Mouse (Mus musculus): ENCODE measurements around the gene 9830107B12Rik. TPM values are rescaled to one million over a fixed set of nuclear protein-coding genes. Genes with fewer than 3 reads are reported as not detected.

9830107B12Rik gene
- polyA plus RNA-seq (2014; fragmentation: Illumina TruSeq; extraction: RNeasy Lipid Tissue Mini Kit (QIAGEN cat#74804); ENCODE audit: low read depth, low replicate concordance) = not detected

GRCm38 (mm10) chr17:48146120-48146519 lies at the start of gene 9830107B12Rik:
Gene 9830107B12Rik (minus strand): TSS chr17:48146268.

GRCm38 (mm10) chr17:48167103-48167502 lies 21.0 kb upstream of the 9830107B12Rik start, which contains the start of gene A530064D06Rik:
Gene A530064D06Rik (minus strand): TSS chr17:48167275.

GRCm38 (mm10) chr17:48089019-48089418 lies 57.0 kb downstream of the 9830107B12Rik start, which contains the start of gene 1700067P10Rik:
Gene 1700067P10Rik (plus strand): TSS chr17:48089319.

Other genes starting within 250 kb of the 9830107B12Rik start
- gene Foxp4, start 221.6 kb downstream of the 9830107B12Rik start, polyA plus RNA-seq (2014; fragmentation: Illumina TruSeq; extraction: RNeasy Lipid Tissue Mini Kit (QIAGEN cat#74804); ENCODE audit: low read depth, low replicate concordance) = 8.5 TPM
- not detected for gene 1700122O11Rik, start 108.0 kb downstream of the 9830107B12Rik start, polyA plus RNA-seq (2014; fragmentation: Illumina TruSeq; extraction: RNeasy Lipid Tissue Mini Kit (QIAGEN cat#74804); ENCODE audit: low read depth, low replicate concordance)
- not detected for gene 1700067P10Rik, start 56.9 kb downstream of the 9830107B12Rik start, polyA plus RNA-seq (2014; fragmentation: Illumina TruSeq; extraction: RNeasy Lipid Tissue Mini Kit (QIAGEN cat#74804); ENCODE audit: low read depth, low replicate concordance)
- gene A530064D06Rik, start 21.0 kb upstream of the 9830107B12Rik start, polyA plus RNA-seq (2014; fragmentation: Illumina TruSeq; extraction: RNeasy Lipid Tissue Mini Kit (QIAGEN cat#74804); ENCODE audit: low read depth, low replicate concordance) = not detected
- not detected for gene Trem1, start 86.5 kb upstream of the 9830107B12Rik start, polyA plus RNA-seq (2014; fragmentation: Illumina TruSeq; extraction: RNeasy Lipid Tissue Mini Kit (QIAGEN cat#74804); ENCODE audit: low read depth, low replicate concordance)
- gene Trem3, start 101.5 kb upstream of the 9830107B12Rik start, polyA plus RNA-seq (2014; fragmentation: Illumina TruSeq; extraction: RNeasy Lipid Tissue Mini Kit (QIAGEN cat#74804); ENCODE audit: low read depth, low replicate concordance) = not detected
- not detected for gene Treml4, start 118.0 kb upstream of the 9830107B12Rik start, polyA plus RNA-seq (2014; fragmentation: Illumina TruSeq; extraction: RNeasy Lipid Tissue Mini Kit (QIAGEN cat#74804); ENCODE audit: low read depth, low replicate concordance)
- 0.13 TPM for gene Treml2, start 153.2 kb upstream of the 9830107B12Rik start, polyA plus RNA-seq (2014; fragmentation: Illumina TruSeq; extraction: RNeasy Lipid Tissue Mini Kit (QIAGEN cat#74804); ENCODE audit: low read depth, low replicate concordance)
- 0.16 TPM for gene B430306N03Rik, start 169.9 kb upstream of the 9830107B12Rik start, polyA plus RNA-seq (2014; fragmentation: Illumina TruSeq; extraction: RNeasy Lipid Tissue Mini Kit (QIAGEN cat#74804); ENCODE audit: low read depth, low replicate concordance)
- gene Trem2, start 200.1 kb upstream of the 9830107B12Rik start, polyA plus RNA-seq (2014; fragmentation: Illumina TruSeq; extraction: RNeasy Lipid Tissue Mini Kit (QIAGEN cat#74804); ENCODE audit: low read depth, low replicate concordance) = 2.2 TPM
- not detected for gene Treml1, start 213.6 kb upstream of the 9830107B12Rik start, polyA plus RNA-seq (2014; fragmentation: Illumina TruSeq; extraction: RNeasy Lipid Tissue Mini Kit (QIAGEN cat#74804); ENCODE audit: low read depth, low replicate concordance)

Data from heart, adult 10 weeks (tissue).